Mouse (Mus musculus) embryonic facial prominence, embryonic 13.5 days (tissue): ENCODE results near the gene Hrc. TPM values are rescaled to one million over a fixed set of nuclear protein-coding genes. Genes with fewer than 3 reads are reported as not detected.

Source experiments
- ATAC-seq: fragments of 200-750 bp; cut with Nextera tagmentation; 2 replicates; pipeline ENCODE4 v1.8.0; 2017; ENCODE audit warnings: low read depth; ENCODE audit not compliant: insufficient number of reproducible peaks, insufficient read depth, low FRiP score, low TSS enrichment
- H3K27ac ChIP-seq: fragments of 300-500 bp; sonication (generic); 2 replicates; pipeline ENCODE4 v1.5.1; 2015; ENCODE audit warnings: moderate library complexity, mild to moderate bottlenecking, inconsistent platforms
- H3K27me3 ChIP-seq: fragments of 300-500 bp; sonication (generic); 2 replicates; pipeline ENCODE4 v1.6.1; 2015; ENCODE audit warnings: mild to moderate bottlenecking, inconsistent platforms
- H3K36me3 ChIP-seq: fragments of 300-500 bp; sonication (generic); 2 replicates; pipeline ENCODE4 v1.6.1; 2015; ENCODE audit warnings: mild to moderate bottlenecking, inconsistent platforms
- H3K4me1 ChIP-seq: fragments of 300-500 bp; sonication (generic); 2 replicates; pipeline ENCODE4 v1.6.1; 2015; ENCODE audit warnings: inconsistent platforms
- H3K4me2 ChIP-seq: fragments of 300-500 bp; sonication (generic); 2 replicates; pipeline ENCODE4 v1.6.1; 2015; ENCODE audit warnings: moderate library complexity, mild to moderate bottlenecking, inconsistent platforms
- H3K4me3 ChIP-seq: fragments of 300-500 bp; sonication (generic); 2 replicates; pipeline ENCODE4 v1.5.1; 2015; ENCODE audit warnings: mild to moderate bottlenecking, inconsistent platforms
- H3K9ac ChIP-seq: fragments of 300-500 bp; sonication (generic); 2 replicates; pipeline ENCODE4 v1.6.1; 2015; ENCODE audit warnings: mild to moderate bottlenecking, inconsistent platforms
- H3K9me3 ChIP-seq: fragments of 300-500 bp; sonication (generic); 2 replicates; pipeline ENCODE4 v1.6.1; 2016; ENCODE audit warnings: inconsistent platforms
- WGBS: fragments of 180-500 bp; shearing (Covaris S2); methylation state at CpG from one replicate; pipeline ENCODE4 v1.1.7; 2015; ENCODE audit warnings: mixed read lengths; 5-methylcytosine and 5-hydroxymethylcytosine counted together
- polyA plus RNA-seq: library from polyadenylated mRNA; unstranded; fragments of >200 nt; fragmentation: Nextera tagmentation; extraction: Ambion mirVana; gene quantifications from 2 replicates; pipeline ENCODE4 v1.2.1, GENCODE M21; 2015

The Hrc gene
- polyA plus RNA-seq = 2.2 and 2.9 TPM in 2 replicates

GRCm38 (mm10) chr7:45335056-45335455 lies at the start of gene Hrc:
Hrc (plus strand) TSS chr7:45335290.
- 0 out of 2 replicates have a peak, but pooled peaks cover 5% of the 10 kb centered on the region for H3K27me3 ChIP-seq
- no peak for ATAC-seq
- 28% methylated on average over 5 of the region's 5 CpGs for WGBS

GRCm38 (mm10) chr7:45286486-45286885 lies 48.6 kb upstream of the Hrc start:
- H3K4me1 ChIP-seq = no peaks in the 10 kb centered on the region
- no peaks in the 10 kb centered on the region for H3K9me3 ChIP-seq
- H3K36me3 ChIP-seq = no peaks in the 10 kb centered on the region
- no peak for ATAC-seq
- H3K9ac ChIP-seq = no peak overlapping the region
- no peak overlapping the region for H3K27ac ChIP-seq
- H3K4me2 ChIP-seq = no peak overlapping the region
- H3K4me3 ChIP-seq = no peak overlapping the region
- 83% methylated on average over 13 of the region's 13 CpGs for WGBS
- H3K27me3 ChIP-seq = no peaks in the 10 kb centered on the region

More at GRCm38 (mm10) chr7:45335056-45335455, at the start of gene Hrc:
- Histone ChIP-seq H3K4me3 (peak within 1 kb of the TSS; percentile 58), H3K4me1 (peaks cover 60% of the 10 kb centered on the region), H3K27ac (peak within 1 kb of the TSS; percentile 94; the same call in 1 of the 2 replicates), H3K36me3 (0 out of 2 replicates have a peak, but pooled peaks cover 3% of the 10 kb centered on the region), H3K4me2 (peak within 1 kb of the TSS; percentile 87), H3K9me3 (no peaks in the 10 kb centered on the region), H3K9ac (peak within 1 kb of the TSS; percentile 81; the same call in 1 of the 2 replicates)

GRCm38 (mm10) chr7:45296626-45297025 lies 38.5 kb upstream of the Hrc start:
- WGBS = 85% methylated on average over 1 of the region's 1 CpGs
- Histone ChIP-seq H3K4me2 (no peak overlapping the region), H3K9me3 (no peaks in the 10 kb centered on the region)

GRCm38 (mm10) chr7:45297563-45297962 lies 37.5 kb upstream of the Hrc start:
- WGBS = 59% methylated on average over 3 of the region's 3 CpGs
- no peak overlapping the region for H3K27ac ChIP-seq
- H3K27me3 ChIP-seq = no peaks in the 10 kb centered on the region
- H3K9me3 ChIP-seq = no peaks in the 10 kb centered on the region
- no peak overlapping the region for H3K4me3 ChIP-seq
- H3K36me3 ChIP-seq = no peaks in the 10 kb centered on the region
- no peak overlapping the region for H3K9ac ChIP-seq
- H3K4me2 ChIP-seq = no peak overlapping the region
- ATAC-seq = no peak
- peaks cover 8% of the 10 kb centered on the region; the same call in 1 of the 2 replicates for H3K4me1 ChIP-seq

More at GRCm38 (mm10) chr7:45296626-45297025, 38.5 kb upstream of the Hrc start:
- H3K4me1 ChIP-seq = 0 out of 2 replicates have a peak, but pooled peaks cover 7% of the 10 kb centered on the region
- no peak overlapping the region for H3K4me3 ChIP-seq
- ATAC-seq = no peak
- no peaks in the 10 kb centered on the region for H3K36me3 ChIP-seq
- no peaks in the 10 kb centered on the region for H3K27me3 ChIP-seq
- H3K9ac ChIP-seq = no peak overlapping the region
- no peak overlapping the region for H3K27ac ChIP-seq

- Histone ChIP-seq H3K9me3 (no peaks in the 10 kb centered on the region), H3K9ac (0 out of 2 replicates have a peak overlapping the region, but pooled peaks have one; percentile 21), H3K4me2 (no peak overlapping the region), H3K27me3 (no peaks in the 10 kb centered on the region), H3K4me3 (no peak overlapping the region), H3K4me1 (peaks cover 17% of the 10 kb centered on the region; the same call in 1 of the 2 replicates), H3K36me3 (peaks cover 19% of the 10 kb centered on the region), H3K27ac (no peak overlapping the region)
- ATAC-seq = peak; percentile 80
- WGBS = 12% methylated on average over 5 of the region's 5 CpGs
Measured at GRCm38 (mm10) chr7:45299752-45300151, 35.3 kb upstream of the Hrc start.

- Histone ChIP-seq H3K27ac (no peak overlapping the region), H3K27me3 (no peaks in the 10 kb centered on the region), H3K4me1 (peaks cover 22% of the 10 kb centered on the region), H3K36me3 (peaks cover 20% of the 10 kb centered on the region), H3K9ac (peak overlapping the region; percentile 36; the same call in 1 of the 2 replicates), H3K9me3 (no peaks in the 10 kb centered on the region), H3K4me3 (no peak overlapping the region), H3K4me2 (no peak overlapping the region)
- no peak for ATAC-seq
- 13% methylated on average over 6 of the region's 6 CpGs for WGBS
Measured at GRCm38 (mm10) chr7:45300270-45300669, 34.8 kb upstream of the Hrc start.

DNA sequence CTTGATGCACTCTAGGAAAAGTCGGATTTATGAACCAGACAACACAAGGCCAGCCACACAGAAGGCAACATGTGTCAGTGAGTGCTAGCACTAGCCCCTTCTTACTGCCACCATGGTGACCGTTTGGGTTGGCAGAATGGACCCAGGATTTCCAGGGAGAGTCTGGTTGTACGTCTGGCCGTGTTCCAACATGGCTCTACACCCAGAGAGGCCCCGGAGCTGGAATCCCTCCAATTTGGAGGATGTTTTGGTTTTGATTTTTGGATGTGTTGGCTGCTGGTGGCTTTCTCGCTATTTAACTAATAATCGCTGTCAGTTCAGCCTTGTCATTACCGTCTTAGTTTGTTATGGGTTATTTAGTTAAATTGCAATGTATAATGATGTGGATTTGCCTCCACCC lies 32.5 kb upstream of the Hrc start:
- Histone ChIP-seq H3K9me3 (no peaks in the 10 kb centered on the region), H3K4me2 (no peak overlapping the region), H3K27me3 (no peaks in the 10 kb centered on the region), H3K4me1 (peaks cover 23% of the 10 kb centered on the region), H3K4me3 (no peak overlapping the region), H3K27ac (no peak overlapping the region), H3K9ac (no peak overlapping the region), H3K36me3 (peaks cover 23% of the 10 kb centered on the region)
- WGBS = 58% methylated on average over 8 of the region's 8 CpGs
- ATAC-seq = no peak

GRCm38 (mm10) chr7:45304869-45305268 lies 30.2 kb upstream of the Hrc start:
- Histone ChIP-seq H3K9me3 (no peaks in the 10 kb centered on the region), H3K27ac (no peak overlapping the region), H3K4me1 (peaks cover 23% of the 10 kb centered on the region), H3K4me2 (peak overlapping the region; percentile 27; the same call in 1 of the 2 replicates), H3K9ac (no peak overlapping the region; the same call in 1 of the 2 replicates), H3K4me3 (no peak overlapping the region), H3K27me3 (no peaks in the 10 kb centered on the region), H3K36me3 (peaks cover 35% of the 10 kb centered on the region)
- 21% methylated on average over 11 of the region's 13 CpGs for WGBS
- peak; percentile 23; the same call in 1 of the 2 replicates for ATAC-seq

DNA sequence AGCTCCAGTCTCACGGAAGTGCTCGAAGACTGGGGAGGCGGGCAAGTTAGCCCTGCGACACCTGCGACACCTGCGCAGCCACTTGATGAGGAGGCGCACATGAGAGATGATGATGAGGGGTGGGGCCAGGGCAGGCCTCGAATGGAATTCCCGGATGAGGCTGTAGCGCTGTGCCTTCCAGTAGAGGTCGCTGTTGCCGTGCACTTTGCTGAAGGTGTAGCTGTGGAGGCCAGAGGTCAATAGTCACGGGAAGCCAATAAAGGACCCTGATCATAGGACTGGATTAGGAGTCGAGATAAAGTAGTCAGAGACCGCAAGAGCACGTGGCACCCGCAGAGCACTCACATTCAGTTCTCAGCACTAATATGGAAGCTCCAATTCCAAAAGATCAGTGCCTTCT lies 29.8 kb upstream of the Hrc start:
- Histone ChIP-seq H3K4me3 (no peak overlapping the region), H3K27ac (no peak overlapping the region)
- peak; percentile 35; the same call in 1 of the 2 replicates for ATAC-seq

DNA sequence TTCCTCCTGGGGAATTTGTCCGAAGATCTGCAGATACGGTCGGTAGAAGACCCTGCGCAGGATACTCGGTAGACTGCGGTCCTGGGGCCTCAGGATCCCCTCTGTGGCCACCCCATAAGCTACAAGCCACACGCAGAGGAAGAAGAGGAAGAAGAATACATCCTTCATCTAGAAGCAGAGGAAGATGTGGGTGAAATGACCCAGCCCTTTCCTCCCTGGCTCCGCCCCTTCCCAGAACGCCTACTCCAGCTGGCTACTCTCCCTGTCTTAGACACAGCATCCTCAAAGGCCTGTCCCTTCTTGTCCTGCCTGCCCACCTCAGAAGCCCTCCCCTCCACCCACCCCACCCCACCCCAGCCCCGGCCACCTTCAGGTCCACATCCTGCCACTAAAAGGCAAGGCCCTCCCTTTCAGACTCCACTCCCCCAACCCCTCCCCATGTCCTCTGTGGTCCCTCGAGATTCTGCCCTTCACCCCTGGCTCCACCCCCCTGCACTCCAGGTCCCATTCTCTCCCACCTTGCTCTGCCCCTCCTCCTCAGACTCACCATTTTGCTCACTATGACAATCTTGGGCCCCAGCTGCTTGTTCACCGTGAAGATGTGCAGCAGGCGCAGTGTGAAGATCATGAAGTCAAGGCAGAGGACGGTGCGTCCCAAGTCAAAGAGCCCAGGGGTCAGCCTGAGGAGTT lies 26.4 kb upstream of the Hrc start:
- WGBS = 73% methylated on average over 15 of the region's 15 CpGs
- peaks cover 17% of the 10 kb centered on the region for H3K4me1 ChIP-seq
- no peak overlapping the region for H3K27ac ChIP-seq
- no peak overlapping the region; the same call in 1 of the 2 replicates for H3K9ac ChIP-seq
- ATAC-seq = no peak
- no peak overlapping the region for H3K4me2 ChIP-seq
- H3K9me3 ChIP-seq = no peaks in the 10 kb centered on the region
- H3K27me3 ChIP-seq = no peaks in the 10 kb centered on the region
- no peak overlapping the region for H3K4me3 ChIP-seq
- H3K36me3 ChIP-seq = peaks cover 34% of the 10 kb centered on the region

More for the DNA sequence above, 29.8 kb upstream of the Hrc start:
- WGBS = 6% methylated on average over 17 of the region's 17 CpGs
- Histone ChIP-seq H3K9me3 (no peaks in the 10 kb centered on the region), H3K9ac (no peak overlapping the region), H3K36me3 (peaks cover 39% of the 10 kb centered on the region), H3K4me2 (peak overlapping the region; percentile 27; the same call in 1 of the 2 replicates), H3K4me1 (peaks cover 21% of the 10 kb centered on the region), H3K27me3 (no peaks in the 10 kb centered on the region)

GRCm38 (mm10) chr7:45309455-45309854 lies 25.6 kb upstream of the Hrc start:
- no peaks in the 10 kb centered on the region for H3K9me3 ChIP-seq
- H3K9ac ChIP-seq = no peak overlapping the region; the same call in 1 of the 2 replicates
- 12% methylated on average over 9 of the region's 9 CpGs for WGBS
- H3K27ac ChIP-seq = no peak overlapping the region
- ATAC-seq = no peak
- no peak overlapping the region for H3K4me3 ChIP-seq
- no peaks in the 10 kb centered on the region for H3K27me3 ChIP-seq
- H3K4me2 ChIP-seq = no peak overlapping the region
- peaks cover 20% of the 10 kb centered on the region for H3K4me1 ChIP-seq
- H3K36me3 ChIP-seq = peaks cover 28% of the 10 kb centered on the region

- no peaks in the 10 kb centered on the region for H3K27me3 ChIP-seq
- WGBS = 55% methylated on average over 8 of the region's 8 CpGs
- peaks cover 42% of the 10 kb centered on the region for H3K36me3 ChIP-seq
- H3K9ac ChIP-seq = no peak overlapping the region
- H3K9me3 ChIP-seq = no peaks in the 10 kb centered on the region
- peaks cover 14% of the 10 kb centered on the region for H3K4me1 ChIP-seq
- H3K4me2 ChIP-seq = no peak overlapping the region
- no peak for ATAC-seq
- H3K27ac ChIP-seq = no peak overlapping the region
- H3K4me3 ChIP-seq = no peak overlapping the region
Measured at GRCm38 (mm10) chr7:45312023-45312422, 23.1 kb upstream of the Hrc start.
